Mouse (Mus musculus): ENCODE data around the gene Olfr419. TPM values are rescaled to one million over a fixed set of nuclear protein-coding genes. Genes with fewer than 3 reads are reported as not detected.

The Olfr419 gene
- polyA plus RNA-seq, 1 experiment from 2014 or later = not detected

DNA sequence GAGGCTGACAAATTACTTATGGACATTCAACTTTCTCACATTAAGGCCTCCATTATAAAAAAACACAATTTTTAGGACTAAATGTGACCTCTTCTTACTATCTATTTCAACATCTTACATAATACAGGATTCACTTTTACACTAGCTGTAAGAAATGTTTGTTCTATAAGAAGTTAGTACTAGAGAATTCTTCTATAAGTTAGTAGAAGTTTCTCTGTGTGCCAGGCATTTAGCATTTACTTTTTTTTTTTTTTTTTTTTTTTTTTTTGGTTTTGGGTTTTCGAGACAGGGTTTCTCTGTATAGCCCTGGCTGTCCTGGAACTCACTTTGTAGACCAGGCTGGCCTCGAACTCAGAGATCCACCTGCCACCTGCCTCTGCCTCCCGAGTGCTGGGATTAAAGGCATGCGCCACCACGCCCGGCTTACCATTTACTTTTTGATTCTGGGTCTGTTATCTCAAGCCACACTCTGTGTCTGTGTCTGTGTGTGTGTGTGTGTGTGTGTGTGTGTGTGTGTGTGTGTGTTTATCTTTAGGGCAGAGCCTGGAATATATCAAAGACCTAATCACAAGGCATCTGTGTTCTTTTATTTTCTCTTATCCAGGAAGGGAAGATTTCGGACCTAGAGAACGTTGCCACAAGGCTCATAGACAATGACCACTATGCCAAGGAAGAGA, 35.2 kb downstream of the Olfr419 start:
- Histone ChIP-seq H3K9ac (ENCODE audit: low read length) (no peak overlapping the region), H3K4me2 (ENCODE audit: low read length) (no peak overlapping the region)
- WGBS = 95% methylated on average over 7 of the region's 8 CpGs

DNA sequence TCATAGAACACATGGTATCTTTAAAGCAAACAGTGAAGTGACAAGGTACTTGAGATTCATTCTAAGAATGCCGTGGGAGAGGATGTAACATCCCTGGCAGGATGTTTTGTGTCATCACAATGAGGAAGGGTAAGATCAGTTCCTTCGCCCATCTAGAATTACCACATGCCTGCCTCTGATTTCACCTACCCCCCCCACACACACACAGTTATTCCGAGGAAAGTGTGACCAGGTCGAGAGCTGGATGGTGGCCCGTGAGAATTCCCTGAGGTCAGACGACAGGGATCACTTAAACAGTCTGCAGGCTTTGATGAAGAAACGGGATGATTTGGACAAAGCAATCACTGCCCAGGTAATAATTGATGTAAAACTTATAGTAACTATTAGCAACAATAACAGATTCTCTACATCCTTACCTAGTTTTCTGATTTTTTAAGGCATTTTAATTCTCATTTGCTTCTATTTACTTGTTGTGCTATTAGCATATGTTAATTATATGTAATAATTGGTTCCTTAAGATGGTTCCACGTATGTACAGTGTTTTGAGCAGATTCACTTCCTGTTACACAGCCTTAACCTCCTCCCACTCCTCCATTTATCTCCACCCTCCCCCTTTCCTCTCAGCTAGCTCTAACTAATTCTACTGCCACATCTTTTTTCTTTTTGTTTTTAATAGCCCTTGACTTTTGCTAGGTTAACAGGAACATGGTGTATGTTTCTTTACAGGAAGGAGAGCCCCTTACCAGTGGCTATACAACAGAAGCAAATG, 36.4 kb downstream of the Olfr419 start:
- no peak for DNase-seq (ENCODE audit: low spot score)
- Histone ChIP-seq H3K4me1 (ENCODE audit: control insufficient read depth, insufficient read depth, low read length) (no peaks in the 10 kb centered on the region), H3K9ac (ENCODE audit: low read length) (no peak overlapping the region), H3K4me3 (ENCODE audit: low read depth, low read length) (no peak overlapping the region), H3K27ac (ENCODE audit: low read depth, low read length) (no peak overlapping the region), H3K27me3 (replicated peaks; ENCODE audit: control insufficient read depth, insufficient read depth, low read length) (no peaks in the 10 kb centered on the region), H3K9me3 (replicated peaks; ENCODE audit: control insufficient read depth, low read length) (no peaks in the 10 kb centered on the region), H3K36me3 (ENCODE audit: control insufficient read depth, insufficient read depth, low read length) (no peaks in the 10 kb centered on the region), H3K4me2 (ENCODE audit: low read length) (no peak overlapping the region)
- 81% methylated on average over 8 of the region's 8 CpGs for WGBS
- no peak for ATAC-seq

More for the DNA sequence above, 35.2 kb downstream of the Olfr419 start:
- ATAC-seq = no peak
- H3K4me3 ChIP-seq (ENCODE audit: low read depth, low read length) = no peak overlapping the region
- no peaks in the 10 kb centered on the region for H3K27me3 ChIP-seq (replicated peaks; ENCODE audit: control insufficient read depth, insufficient read depth, low read length)
- DNase-seq (ENCODE audit: low spot score) = no peak
- no peaks in the 10 kb centered on the region for H3K9me3 ChIP-seq (replicated peaks; ENCODE audit: control insufficient read depth, low read length)
- H3K36me3 ChIP-seq (ENCODE audit: control insufficient read depth, insufficient read depth, low read length) = no peaks in the 10 kb centered on the region
- no peaks in the 10 kb centered on the region for H3K4me1 ChIP-seq (ENCODE audit: control insufficient read depth, insufficient read depth, low read length)
- H3K27ac ChIP-seq (ENCODE audit: low read depth, low read length) = no peak overlapping the region

DNA sequence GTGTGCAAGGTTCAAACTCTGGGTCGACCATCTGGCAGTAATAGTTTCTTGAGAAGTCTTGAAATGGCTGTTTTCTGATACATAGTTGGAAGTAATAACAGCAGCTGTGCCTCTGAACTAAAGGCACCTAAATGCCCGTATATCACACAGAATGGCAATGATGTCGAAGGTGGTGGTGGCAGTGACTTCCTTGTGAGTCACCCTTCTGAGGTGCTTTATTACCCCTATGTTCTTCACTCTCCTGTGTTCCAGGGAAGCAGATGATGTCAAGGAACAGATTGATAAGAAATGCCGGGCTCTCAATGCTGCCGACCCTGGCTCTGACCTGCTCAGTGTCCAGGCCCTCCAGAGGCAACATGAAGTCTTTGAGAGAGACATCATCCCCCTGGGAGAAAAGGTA, 39.6 kb downstream of the Olfr419 start:
- Histone ChIP-seq H3K4me1 (ENCODE audit: control insufficient read depth, insufficient read depth, low read length) (no peaks in the 10 kb centered on the region), H3K9me3 (replicated peaks; ENCODE audit: control insufficient read depth, low read length) (no peaks in the 10 kb centered on the region), H3K27ac (ENCODE audit: low read depth, low read length) (no peak overlapping the region), H3K4me2 (ENCODE audit: low read length) (no peak overlapping the region), H3K9ac (ENCODE audit: low read length) (no peak overlapping the region), H3K4me3 (ENCODE audit: low read depth, low read length) (no peak overlapping the region), H3K36me3 (ENCODE audit: control insufficient read depth, insufficient read depth, low read length) (no peaks in the 10 kb centered on the region), H3K27me3 (replicated peaks; ENCODE audit: control insufficient read depth, insufficient read depth, low read length) (no peaks in the 10 kb centered on the region)
- 91% methylated on average over 5 of the region's 5 CpGs for WGBS
- ATAC-seq = no peak
- DNase-seq (ENCODE audit: low spot score) = no peak

DNA sequence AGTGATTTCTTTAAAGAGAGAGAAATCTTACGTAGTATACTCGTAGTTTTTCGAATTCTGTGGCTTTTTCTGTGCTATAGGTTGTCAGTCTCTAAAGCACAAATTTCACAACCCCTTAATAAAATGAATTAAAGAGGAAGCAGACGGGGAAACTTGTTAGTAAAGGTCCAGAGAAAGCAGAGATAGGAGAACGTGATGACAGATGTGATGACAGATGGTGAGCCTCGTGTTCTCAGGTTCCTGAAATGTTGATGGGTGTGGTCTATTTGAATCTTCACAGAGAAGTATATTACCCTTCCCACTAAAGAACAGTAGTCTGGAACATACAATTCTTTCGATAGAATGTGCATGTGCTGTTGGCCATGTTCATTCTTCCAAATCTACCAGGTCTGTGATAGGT, 47.2 kb downstream of the Olfr419 start:
- Histone ChIP-seq H3K4me3 (ENCODE audit: low read depth, low read length) (no peak overlapping the region), H3K9me3 (replicated peaks; ENCODE audit: control insufficient read depth, low read length) (no peaks in the 10 kb centered on the region), H3K4me1 (ENCODE audit: control insufficient read depth, insufficient read depth, low read length) (no peaks in the 10 kb centered on the region), H3K4me2 (ENCODE audit: low read length) (no peak overlapping the region), H3K27ac (ENCODE audit: low read depth, low read length) (no peak overlapping the region), H3K27me3 (replicated peaks; ENCODE audit: control insufficient read depth, insufficient read depth, low read length) (no peaks in the 10 kb centered on the region), H3K36me3 (ENCODE audit: control insufficient read depth, insufficient read depth, low read length) (no peaks in the 10 kb centered on the region), H3K9ac (ENCODE audit: low read length) (no peak overlapping the region)
- no peak for DNase-seq (ENCODE audit: low spot score)
- ATAC-seq = no peak
- WGBS = 85% methylated on average over 7 of the region's 7 CpGs

Other genes starting within 250 kb of the Olfr419 start
- gene Ifi205, start 220.3 kb downstream of the Olfr419 start, polyA plus RNA-seq (2014; fragmentation: Nextera tagmentation; extraction: Ambion mirVana) = 0.15 TPM in 1 of 2 replicates, not detected in the other
- not detected in 2 replicates for gene Olfr433, start 211.4 kb downstream of the Olfr419 start, polyA plus RNA-seq (2014; fragmentation: Nextera tagmentation; extraction: Ambion mirVana)
- gene Olfr432, start 202.9 kb downstream of the Olfr419 start, polyA plus RNA-seq (2014; fragmentation: Nextera tagmentation; extraction: Ambion mirVana) = not detected in 2 replicates
- not detected in 2 replicates for gene Olfr430, start 185.5 kb downstream of the Olfr419 start, polyA plus RNA-seq (2014; fragmentation: Nextera tagmentation; extraction: Ambion mirVana)
- not detected in 2 replicates for gene Olfr429, start 167.7 kb downstream of the Olfr419 start, polyA plus RNA-seq (2014; fragmentation: Nextera tagmentation; extraction: Ambion mirVana)
- gene Olfr427, start 155.2 kb downstream of the Olfr419 start, polyA plus RNA-seq (2014; fragmentation: Nextera tagmentation; extraction: Ambion mirVana) = not detected in 2 replicates
- gene Olfr231, start 130.9 kb downstream of the Olfr419 start, polyA plus RNA-seq (2014; fragmentation: Nextera tagmentation; extraction: Ambion mirVana) = not detected in 2 replicates
- not detected in 2 replicates for gene Olfr424, start 120.5 kb downstream of the Olfr419 start, polyA plus RNA-seq (2014; fragmentation: Nextera tagmentation; extraction: Ambion mirVana)
- gene Olfr420, start 96.4 kb downstream of the Olfr419 start, polyA plus RNA-seq (2014; fragmentation: Nextera tagmentation; extraction: Ambion mirVana) = not detected in 2 replicates
- 0.10 and 0.13 TPM in 2 replicates for gene Spta1, start 79.3 kb downstream of the Olfr419 start, polyA plus RNA-seq (2014; fragmentation: Nextera tagmentation; extraction: Ambion mirVana)
- not detected in 2 replicates for gene Mptx1, start 78.5 kb upstream of the Olfr419 start, polyA plus RNA-seq (2014; fragmentation: Nextera tagmentation; extraction: Ambion mirVana)
- not detected in 2 replicates for gene Olfr417, start 113.1 kb upstream of the Olfr419 start, polyA plus RNA-seq (2014; fragmentation: Nextera tagmentation; extraction: Ambion mirVana)
- gene Olfr248, start 139.0 kb upstream of the Olfr419 start, polyA plus RNA-seq (2014; fragmentation: Nextera tagmentation; extraction: Ambion mirVana) = not detected in 2 replicates
- gene Olfr414, start 172.0 kb upstream of the Olfr419 start, polyA plus RNA-seq (2014; fragmentation: Nextera tagmentation; extraction: Ambion mirVana) = not detected in 2 replicates
- not detected in 2 replicates for gene Olfr220, start 190.0 kb upstream of the Olfr419 start, polyA plus RNA-seq (2014; fragmentation: Nextera tagmentation; extraction: Ambion mirVana)
- 5.0 and 6.4 TPM in 2 replicates for gene Fmn2, start 249.8 kb upstream of the Olfr419 start, polyA plus RNA-seq (2014; fragmentation: Nextera tagmentation; extraction: Ambion mirVana)

Data from forebrain, embryonic 14.5 days (tissue).